Mouse (Mus musculus) left cerebral cortex, adult 9 months (tissue): ENCODE measurements around the gene Rtl5.
"Not testable (repeated sequence)": the region's sequence is repeated elsewhere in the genome, so short reads cannot be mapped to it uniquely, and the experiment has no call there.

ENCODE experiments used
- DNase-seq, 2 experiments: peaks; one replicate each; pipeline ENCODE4 v3.0.0; 2022; ENCODE audit warnings: low spot score in 2 of 2

The Rtl5 gene

GRCm38 (mm10) chrX:102070591-102071471, at the start of gene Rtl5:
Gene Rtl5 (minus strand): TSS chrX:102071304.
- DNase-seq = peak; percentile 70 to 81

GRCm38 (mm10) chrX:102119042-102119864, 48.1 kb upstream of the Rtl5 start, which contains the start of gene Pin4:
Gene Pin4 (plus strand): TSS chrX:102119447.
- DNase-seq = peak; percentile 95 to 97

- DNase-seq = peak in 1 of 2 experiments; percentile 29
These were observed 44.6 kb upstream of the Rtl5 start for GRCm38 (mm10) chrX:102115676-102116075.

GRCm38 (mm10) chrX:102109349-102109748, 38.2 kb upstream of the Rtl5 start:
- not testable (repeated sequence) for DNase-seq

GRCm38 (mm10) chrX:102103830-102104229, 32.7 kb upstream of the Rtl5 start:
- not testable (repeated sequence) for DNase-seq

GRCm38 (mm10) chrX:102101886-102102285, 30.8 kb upstream of the Rtl5 start:
- no peak for DNase-seq

GRCm38 (mm10) chrX:102094381-102094904, 23.3 kb upstream of the Rtl5 start:
- no peak for DNase-seq

- DNase-seq = no peak
These were observed 19.5 kb upstream of the Rtl5 start for GRCm38 (mm10) chrX:102090605-102091004.

GRCm38 (mm10) chrX:102085798-102086443, 14.8 kb upstream of the Rtl5 start:
- DNase-seq = no peak

GRCm38 (mm10) chrX:102082340-102082739, 11.2 kb upstream of the Rtl5 start:
- no peak for DNase-seq

GRCm38 (mm10) chrX:102081573-102082279, 10.6 kb upstream of the Rtl5 start:
- DNase-seq = no peak

GRCm38 (mm10) chrX:102081076-102081475, 10.0 kb upstream of the Rtl5 start:
- no peak for DNase-seq

GRCm38 (mm10) chrX:102076886-102077765, 6.0 kb upstream of the Rtl5 start:
- no peak for DNase-seq

GRCm38 (mm10) chrX:102075158-102075557, 4.1 kb upstream of the Rtl5 start:
- DNase-seq = no peak

GRCm38 (mm10) chrX:102074435-102074834, 3.3 kb upstream of the Rtl5 start:
- DNase-seq = no peak

- no peak for DNase-seq
These were observed 2.7 kb upstream of the Rtl5 start for GRCm38 (mm10) chrX:102073605-102074325.

- no peak for DNase-seq
These were observed 413 bp upstream of the Rtl5 start for GRCm38 (mm10) chrX:102071517-102071916.

GRCm38 (mm10) chrX:102068811-102069540, 2.1 kb downstream of the Rtl5 start:
- DNase-seq = no peak

- DNase-seq = no peak
These were observed 4.0 kb downstream of the Rtl5 start for GRCm38 (mm10) chrX:102067118-102067517.
